Mouse (Mus musculus) layer of hippocampus, adult 2 months (tissue): Measurements from ENCODE around the gene Pnp. TPM values are rescaled to one million over a fixed set of nuclear protein-coding genes. Genes with fewer than 3 reads are reported as not detected.
"Not testable (repeated sequence)": the region's sequence is repeated elsewhere in the genome, so short reads cannot be mapped to it uniquely, and the experiment has no call there.

Source experiments
- DNase-seq, 2 experiments: peaks; one replicate each; pipeline ENCODE4 v3.0.0; 2022; ENCODE audit warnings: low spot score in 2 of 2
- H3K27ac ChIP-seq: fragments of 200-600 bp; 2 replicates; pipeline ENCODE4 v1.8.1; 2022
- H3K4me3 ChIP-seq: fragments of 200-600 bp; 2 replicates; pipeline ENCODE4 v1.8.1; 2022; ENCODE audit warnings: mild to moderate bottlenecking
- CTCF ChIP-seq: fragments of 200-600 bp; conservative IDR thresholded peaks from 2 replicates; pipeline ENCODE4 v1.8.1; 2022; ENCODE audit warnings: antibody characterized with exemption, mild to moderate bottlenecking, moderate library complexity
- long read RNA-seq, 2 experiments: library from polyadenylated mRNA; stranded (forward); transcript quantifications; one replicate each; pipeline ENCODE4 v2.0.0; 2021; ENCODE audit warnings: borderline mapping rate in 2 of 2
- total RNA-seq, 2 experiments: library from RNA; stranded (reverse); gene quantifications; 2 replicates each; pipeline ENCODE4 v1.2.3; 2021

Pnp gene
- total RNA-seq: 10 to 100 TPM; 14.0 to 17.1 TPM
- long read RNA-seq, experiment 1, transcript Pnp-201 (6 exons, 2,942 nt): major isoform, 7 of 10 reads
- long read RNA-seq, experiment 1, partial matches to known transcripts: 1 of 10 reads
- long read RNA-seq, experiment 1, other reads (novel, unspliced or antisense): 2 of 10 reads
- long read RNA-seq, experiment 2, transcript Pnp-201 (6 exons, 2,942 nt): major isoform, 7 of 8 reads
- long read RNA-seq, experiment 2, partial matches to known transcripts: 1 of 8 reads
- long read RNA-seq, experiment 2, other reads (novel, unspliced or antisense): 0 of 8 reads

DNA sequence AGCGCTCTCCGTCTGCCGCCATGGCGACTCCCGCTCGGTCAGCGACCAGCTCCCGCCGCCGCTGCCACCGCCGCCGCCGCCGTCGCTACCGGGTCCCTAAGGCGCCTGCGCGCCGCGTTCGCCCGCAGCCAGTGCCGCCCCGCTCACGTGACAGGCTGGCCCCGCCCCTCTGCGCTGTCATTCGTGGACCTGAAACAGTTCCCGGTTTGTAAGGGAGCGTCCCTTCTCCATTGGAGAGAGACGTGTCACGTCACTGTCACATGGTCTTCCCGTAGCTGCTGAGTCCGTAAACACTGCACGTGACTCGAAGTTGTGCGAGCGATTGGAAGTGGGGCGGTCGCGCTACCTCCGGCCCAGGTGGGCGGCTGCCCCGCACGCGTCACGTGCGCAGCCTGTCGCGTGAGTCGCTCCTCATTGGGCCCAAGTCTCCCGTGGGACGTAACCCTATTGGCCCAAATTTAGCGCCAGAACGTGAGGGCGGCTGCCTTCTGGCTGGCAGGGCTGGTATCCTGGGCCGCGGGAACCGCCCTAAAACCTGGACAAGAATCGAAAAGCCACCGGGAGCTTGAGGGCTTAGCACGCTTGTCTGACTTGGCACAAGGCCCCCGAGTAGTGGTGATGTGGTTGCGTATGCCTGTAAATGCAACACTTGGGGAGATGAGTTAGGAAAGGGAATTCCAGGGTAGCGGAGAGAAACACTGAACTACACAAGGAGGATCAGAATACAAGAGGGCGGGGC is at the start of gene Pnp, which contains the start of gene Pip4p1:
Gene Pnp, plus strand, starts transcription at position 329 of the 739 bp plus-strand sequence.
Gene Pip4p1, minus strand, starts transcription at position 103 of the 739 bp plus-strand sequence.
- H3K4me3 ChIP-seq: peak within 1 kb of the TSS; percentile 99
- DNase-seq: peak; percentile 99 to 100
- peak within 1 kb of the TSS; percentile 98 for H3K27ac ChIP-seq
- TF ChIP-seq CTCF: no peak

DNA sequence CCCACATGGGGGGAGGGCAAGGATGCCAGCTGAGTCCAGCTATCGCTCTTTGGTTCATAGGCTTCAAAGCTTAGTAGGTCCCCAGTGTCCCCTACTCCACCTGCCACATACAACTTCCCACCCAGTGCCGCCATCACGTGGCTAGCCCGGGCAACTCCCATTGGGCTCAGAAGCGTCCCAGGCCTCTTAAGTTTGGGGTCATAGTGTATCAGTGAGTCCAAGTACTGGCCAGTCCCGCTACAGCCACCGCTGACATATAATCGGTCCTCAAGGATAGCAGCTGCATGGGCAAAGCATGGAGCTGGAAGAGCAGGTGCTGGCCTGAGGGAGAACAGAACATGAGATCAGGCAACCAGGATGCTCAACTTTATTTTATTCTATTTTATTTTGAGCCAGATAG is 39.3 kb upstream of the Pnp start:
- no peak for DNase-seq
- no peak for TF ChIP-seq CTCF
- Histone ChIP-seq H3K4me3 (no peak overlapping the region), H3K27ac (no peak overlapping the region)

DNA sequence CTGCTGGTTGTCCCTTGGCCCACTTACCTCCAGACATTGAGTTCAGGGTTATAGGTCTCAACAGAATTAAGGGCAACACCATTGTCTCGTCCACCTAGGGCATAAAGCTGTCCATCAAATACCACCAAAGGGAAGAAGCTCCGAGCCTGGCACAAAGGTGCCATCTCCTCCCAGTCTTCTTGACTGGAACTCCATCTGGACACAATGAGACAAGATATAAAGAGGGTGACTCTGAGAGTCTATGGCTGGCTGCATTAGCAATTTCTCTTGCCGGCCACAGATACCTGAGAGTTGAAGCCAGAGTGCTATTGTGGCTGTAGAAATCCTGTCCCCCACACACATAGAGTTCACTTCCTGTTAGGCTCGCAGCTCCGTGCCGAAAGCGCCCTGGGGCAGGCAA is 38.8 kb upstream of the Pnp start:
- DNase-seq: no peak
- TF ChIP-seq CTCF: no peak
- no peak overlapping the region for H3K4me3 ChIP-seq
- no peak overlapping the region for H3K27ac ChIP-seq

DNA sequence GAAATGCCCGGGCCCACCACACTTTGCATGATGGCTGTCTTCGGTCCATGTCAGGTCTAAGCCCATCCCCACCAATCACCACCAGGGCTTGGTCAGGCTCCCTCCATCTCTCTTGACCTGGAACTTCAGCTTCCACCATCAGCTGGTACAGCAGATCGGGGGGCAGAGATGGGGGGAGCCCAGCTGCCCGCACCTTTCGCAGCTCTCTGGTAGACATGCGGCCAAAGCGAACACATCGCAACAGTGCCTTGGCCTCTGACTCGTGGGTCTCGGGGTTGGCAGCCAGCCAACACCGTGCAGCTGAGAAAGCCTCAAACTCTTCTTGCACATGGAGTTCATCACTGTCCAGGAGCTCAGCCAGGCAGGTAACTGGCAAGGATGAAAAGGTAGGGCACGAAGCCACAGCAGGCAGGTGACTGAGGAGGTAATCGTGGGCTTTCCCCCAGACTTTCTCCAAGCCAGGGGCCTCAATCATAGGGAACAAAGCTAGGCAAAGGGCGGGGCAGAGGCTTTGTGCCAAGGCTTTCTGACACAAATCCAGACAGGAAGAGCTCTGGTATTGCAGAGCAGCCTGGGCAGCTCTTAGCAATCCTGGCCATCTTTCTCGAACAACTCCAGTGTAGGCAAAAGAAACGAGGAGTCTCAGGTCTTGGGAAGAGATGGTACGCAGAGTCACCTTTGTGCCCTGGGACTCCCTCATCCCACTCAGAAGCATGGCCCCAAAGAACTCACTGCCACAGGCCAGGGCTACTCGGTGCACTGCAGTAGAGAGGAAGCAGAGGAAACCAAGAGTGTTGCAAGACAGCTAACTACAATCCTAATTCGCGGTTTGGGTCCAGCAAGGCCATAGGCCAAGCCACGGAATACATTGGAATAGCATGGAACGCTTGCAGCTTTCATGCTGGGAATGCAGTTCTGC is 38.1 kb upstream of the Pnp start:
- TF ChIP-seq CTCF: no peak
- Histone ChIP-seq H3K27ac (no peak overlapping the region), H3K4me3 (no peak overlapping the region)
- DNase-seq: no peak

DNA sequence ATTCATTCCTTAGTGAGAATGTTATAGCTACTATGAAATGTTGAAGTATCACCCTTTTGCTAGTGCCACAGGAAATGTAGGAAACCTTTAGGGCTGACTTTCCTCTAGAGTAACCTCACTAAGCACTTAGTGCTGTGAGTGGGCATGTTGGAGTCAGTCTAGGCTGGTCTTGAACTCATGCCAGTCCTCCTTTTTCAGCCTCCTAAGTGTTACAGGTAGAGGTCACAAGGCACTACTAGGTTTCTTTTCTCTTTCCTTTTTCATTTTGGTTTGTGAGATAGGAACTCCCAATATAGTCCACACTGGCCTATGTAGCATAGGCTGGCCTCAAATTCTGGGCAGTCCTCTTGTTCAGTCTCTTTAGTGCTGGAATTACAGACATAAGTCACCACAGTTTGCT is 35.5 kb upstream of the Pnp start:
- TF ChIP-seq CTCF: no peak
- Histone ChIP-seq H3K27ac (peak overlapping the region; percentile 93; the same call in 1 of the 2 replicates), H3K4me3 (no peak overlapping the region; the same call in 1 of the 2 replicates)
- no peak for DNase-seq

DNA sequence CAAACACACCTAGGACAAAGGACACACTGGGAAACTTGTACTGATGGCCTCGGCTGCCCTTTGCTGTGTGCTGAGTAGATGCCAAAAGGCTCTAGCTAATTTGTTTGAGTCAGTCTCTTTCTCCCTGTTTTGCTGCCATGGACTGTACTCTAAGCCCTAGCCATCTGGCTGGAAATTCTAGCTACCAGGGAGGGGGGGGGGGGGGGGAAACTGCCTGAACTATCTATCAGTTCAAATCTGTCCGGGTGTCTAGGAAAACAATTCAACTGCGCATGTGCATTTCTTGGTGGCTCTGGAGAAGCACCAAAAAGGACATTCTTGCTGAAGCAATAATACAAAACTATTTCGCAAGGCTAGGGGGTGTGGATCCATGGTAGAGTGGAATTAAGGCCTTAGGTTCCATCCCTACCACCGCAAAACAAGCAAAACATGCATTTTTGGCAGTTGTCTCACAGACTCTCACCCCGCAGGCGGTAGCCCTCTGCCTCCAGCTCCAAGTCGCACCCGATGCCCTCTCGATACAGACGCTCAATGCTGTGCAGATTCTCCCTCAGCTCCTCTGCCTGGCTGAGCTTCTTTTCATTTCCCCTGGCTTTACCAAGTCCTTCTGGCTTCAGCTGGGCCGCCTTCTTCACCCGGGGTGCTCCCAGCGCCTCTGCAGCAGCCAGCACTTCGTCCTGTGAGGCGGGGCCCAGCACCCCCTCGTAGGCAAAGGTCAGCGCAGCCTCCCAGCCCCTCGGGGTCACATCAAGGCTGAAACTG is 34.7 kb upstream of the Pnp start:
- DNase-seq: peak; percentile 36 to 42
- peak overlapping the region; percentile 93 for H3K27ac ChIP-seq
- H3K4me3 ChIP-seq: peak overlapping the region; percentile 73
- no peak for TF ChIP-seq CTCF

DNA sequence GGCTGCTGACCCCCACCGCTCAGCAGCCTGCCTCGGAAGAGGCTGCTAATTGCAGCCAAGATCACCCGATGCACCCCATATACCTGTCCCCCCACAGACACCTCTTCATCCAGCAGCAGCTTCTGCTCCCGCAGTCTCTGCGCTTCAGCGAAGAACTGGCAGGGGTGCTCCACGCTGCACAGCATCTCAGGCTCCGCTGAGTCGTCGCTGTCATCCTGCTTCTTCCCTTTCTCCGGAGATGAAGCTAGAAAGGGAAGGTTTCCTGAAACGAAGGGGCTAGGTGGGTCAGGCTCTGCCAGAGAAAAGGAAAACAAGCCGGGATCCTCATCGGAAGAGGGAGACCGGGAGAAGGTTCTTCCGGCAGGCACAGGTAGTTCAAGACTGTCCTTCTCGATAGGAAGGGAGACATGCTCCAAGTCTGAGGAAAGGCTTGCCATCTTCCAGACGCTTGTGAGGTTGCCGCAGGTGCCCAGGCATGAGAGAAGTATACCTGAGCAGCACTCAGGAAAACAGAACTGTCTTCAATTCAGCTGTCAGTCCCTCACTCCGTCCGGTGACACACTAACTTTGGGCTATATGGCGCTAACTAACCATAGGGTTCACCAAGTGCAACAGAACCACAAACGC is 34.0 kb upstream of the Pnp start:
- no peak for TF ChIP-seq CTCF
- DNase-seq: no peak
- Histone ChIP-seq H3K27ac (peak overlapping the region; percentile 93), H3K4me3 (peak overlapping the region; percentile 73)

DNA sequence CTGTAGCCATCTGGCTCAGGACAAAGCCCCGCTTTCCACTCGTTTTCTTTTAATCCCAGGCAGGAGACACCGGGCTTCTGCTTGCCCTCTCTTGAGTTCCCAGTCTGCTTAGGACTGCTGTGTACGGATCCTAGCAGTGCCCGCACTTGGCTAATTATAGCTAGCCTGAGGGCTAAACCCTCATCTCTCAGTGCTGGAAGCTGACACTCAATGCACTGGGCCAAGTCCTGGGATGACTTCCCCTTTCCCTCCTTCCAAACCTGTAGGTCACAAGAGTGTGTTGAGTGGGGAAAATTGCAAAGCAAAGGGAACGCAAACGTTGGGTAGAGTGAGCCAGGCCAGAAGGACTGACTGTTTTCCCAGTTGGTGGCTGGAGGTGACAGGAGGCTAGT is 33.5 kb upstream of the Pnp start, which contains the start of gene Klhl33:
Gene Klhl33, minus strand, starts transcription at position 134 of the 392 bp plus-strand sequence.
- TF ChIP-seq CTCF: no peak
- peak within 1 kb of the TSS; percentile 93 for H3K27ac ChIP-seq
- H3K4me3 ChIP-seq: peak within 1 kb of the TSS; percentile 73
- DNase-seq: no peak

DNA sequence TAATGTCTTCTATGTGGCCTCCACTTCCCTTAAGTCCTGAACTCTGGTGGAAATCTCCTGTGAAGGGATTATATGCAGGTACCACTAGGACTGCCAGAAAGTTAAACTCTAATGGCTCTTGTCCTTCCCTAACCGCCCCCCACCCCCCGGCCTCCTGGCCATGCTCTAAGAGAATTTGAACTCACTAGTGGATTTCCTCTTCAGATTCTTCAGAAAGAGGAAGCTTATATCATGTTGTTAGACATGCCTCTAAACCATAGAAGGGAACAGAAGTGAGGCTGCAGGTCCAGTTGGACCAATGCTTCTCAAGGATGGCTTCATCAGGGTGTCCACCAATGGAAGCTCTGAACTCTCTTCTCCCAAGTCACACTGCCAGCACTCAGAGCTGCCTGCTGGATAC is 32.9 kb upstream of the Pnp start:
- H3K4me3 ChIP-seq, H3K27ac ChIP-seq, DNase-seq: not testable (repeated sequence)

DNA sequence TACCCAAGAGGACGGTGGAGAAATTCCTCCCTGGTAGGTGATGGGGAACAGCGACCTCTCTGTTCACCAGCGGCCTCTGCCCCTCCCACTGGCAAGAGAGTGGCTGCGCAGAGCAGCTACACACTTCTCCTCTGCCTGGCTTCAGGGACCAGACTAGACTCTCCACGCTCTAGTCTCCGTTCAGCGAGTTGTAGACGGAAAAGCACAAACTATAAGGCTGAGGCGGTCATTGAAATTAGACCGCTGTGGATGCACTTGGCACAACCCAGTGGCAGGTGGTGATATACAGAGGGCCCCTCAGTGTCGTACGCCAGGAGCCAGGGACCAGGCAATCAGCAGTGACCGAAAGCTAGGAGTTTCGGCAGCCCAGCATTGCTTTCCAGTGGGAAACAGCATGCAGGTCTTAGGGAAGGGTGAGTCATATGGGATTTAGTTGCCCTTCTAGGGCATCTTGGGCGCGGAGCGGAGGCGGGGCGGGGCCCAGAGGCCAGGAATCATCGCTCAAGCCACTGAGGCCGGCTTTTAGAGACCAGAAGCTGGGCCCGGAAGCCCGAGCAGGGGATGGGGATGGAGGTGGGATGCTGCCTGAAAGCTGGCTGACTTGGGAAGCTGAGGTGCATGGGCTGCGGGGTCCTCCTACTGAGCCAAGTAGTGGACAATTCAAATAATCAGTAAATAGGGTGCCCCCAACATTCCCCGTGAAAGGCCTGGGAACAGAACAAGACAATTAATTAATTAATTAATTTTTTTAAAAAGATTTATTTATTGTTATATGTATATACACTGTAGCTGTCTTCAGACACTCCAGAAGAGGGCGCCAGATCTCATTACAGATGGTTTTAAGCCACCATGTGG is 26.7 kb upstream of the Pnp start:
- peak; percentile 70 for TF ChIP-seq CTCF

DNA sequence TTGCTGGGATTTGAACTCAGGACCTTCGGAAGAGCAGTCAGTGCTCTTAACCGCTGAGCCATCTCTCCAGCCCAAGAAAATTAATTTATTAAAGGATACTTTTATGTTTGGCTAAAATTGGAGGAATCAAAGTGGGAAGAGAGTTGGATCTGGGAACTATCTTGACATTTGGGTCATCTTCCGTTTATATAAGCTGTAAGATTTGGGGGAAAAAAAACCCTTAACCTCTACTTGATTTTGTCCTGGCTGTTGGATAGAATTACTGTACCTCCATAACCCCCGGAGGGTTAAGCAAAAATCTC is 26.1 kb upstream of the Pnp start:
- TF ChIP-seq CTCF: no peak; the same call in none of the 2 replicates
- DNase-seq: no peak
- no peak overlapping the region for H3K4me3 ChIP-seq

More for the DNA sequence above, 26.7 kb upstream of the Pnp start:
- no peak for DNase-seq
- H3K27ac ChIP-seq: no peak overlapping the region
- peak overlapping the region; percentile 47 for H3K4me3 ChIP-seq

DNA sequence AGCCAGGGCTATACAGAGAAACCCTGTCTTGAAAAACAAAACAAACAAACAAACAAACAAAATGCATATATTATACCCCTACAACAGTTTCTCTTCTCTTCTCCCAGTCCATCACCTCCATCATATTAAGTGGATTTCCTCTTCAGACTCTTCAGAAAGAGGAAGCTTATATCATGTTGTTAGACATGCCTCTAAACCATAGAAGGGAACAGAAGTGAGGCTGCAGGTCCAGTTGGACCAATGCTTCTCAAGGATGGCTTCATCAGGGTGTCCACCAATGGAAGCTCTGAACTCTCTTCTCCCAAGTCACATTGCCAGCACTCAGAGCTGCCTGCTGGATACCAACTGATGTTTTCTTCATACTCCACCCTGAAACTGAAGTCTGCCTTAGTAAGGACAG is 25.6 kb upstream of the Pnp start:
- H3K4me3 ChIP-seq, DNase-seq, H3K27ac ChIP-seq: not testable (repeated sequence)

More for the DNA sequence above, 26.1 kb upstream of the Pnp start:
- H3K27ac ChIP-seq: no peak overlapping the region
